Mouse (Mus musculus) megakaryocyte progenitor cell, adult 5-6 weeks (primary cell): ENCODE measurements around the gene Rassf4. TPM values are rescaled to one million over a fixed set of nuclear protein-coding genes. Genes with fewer than 3 reads are reported as not detected.

ENCODE experiments used
- total RNA-seq, 2 experiments: library from RNA; stranded (forward) in 1 of 2; stranded (reverse) in 1 of 2; fragments of 157-497, 149-512 nt in 1 of 2; fragments of 200-1000 nt in 1 of 2; gene quantifications; 2 replicates each; pipeline versions ENCODE4 v1.2.3 to v1.2.4; 2015 to 2017

Gene Rassf4
- total RNA-seq, 2 experiments from 2014 or later, result 40.9 to 44.9 TPM

Other genes starting within 250 kb of the Rassf4 start
- gene Alox5, start 212.8 kb downstream of the Rassf4 start, total RNA-seq (2015), result 8.1 and 9.5 TPM in 2 replicates
- gene Alox5, start 212.8 kb downstream of the Rassf4 start, total RNA-seq (2017), result 5.9 and 12.3 TPM in 2 replicates
- gene Olfr211, start 184.9 kb downstream of the Rassf4 start, total RNA-seq (2015), result not detected in 2 replicates
- gene Olfr211, start 184.9 kb downstream of the Rassf4 start, total RNA-seq (2017), result not detected in 2 replicates
- gene Olfr212, start 167.4 kb downstream of the Rassf4 start, total RNA-seq (2015), result 0.07 and 0.20 TPM in 2 replicates
- gene Olfr212, start 167.4 kb downstream of the Rassf4 start, total RNA-seq (2017), result not detected in 2 replicates
- not detected in 2 replicates for gene Olfr213, start 135.5 kb downstream of the Rassf4 start, total RNA-seq (2015)
- gene Olfr213, start 135.5 kb downstream of the Rassf4 start, total RNA-seq (2017), result not detected in 2 replicates
- gene Gm5580, start 122.8 kb downstream of the Rassf4 start, total RNA-seq (2015), result 0.67 and 0.98 TPM in 2 replicates
- gene Gm5580, start 122.8 kb downstream of the Rassf4 start, total RNA-seq (2017), result 0.29 and 0.30 TPM in 2 replicates
- not detected in 2 replicates for gene Olfr214, start 119.7 kb downstream of the Rassf4 start, total RNA-seq (2015)
- not detected in 2 replicates for gene Olfr214, start 119.7 kb downstream of the Rassf4 start, total RNA-seq (2017)
- gene Olfr215, start 89.8 kb downstream of the Rassf4 start, total RNA-seq (2015), result not detected in 2 replicates
- not detected in 2 replicates for gene Olfr215, start 89.8 kb downstream of the Rassf4 start, total RNA-seq (2017)
- gene Zfp422, start 45.0 kb downstream of the Rassf4 start, total RNA-seq (2015), result 129 and 134 TPM in 2 replicates
- gene Zfp422, start 45.0 kb downstream of the Rassf4 start, total RNA-seq (2017), result 58.4 and 63.3 TPM in 2 replicates
- gene Depp1, start 23.3 kb downstream of the Rassf4 start, total RNA-seq (2015), result 0.44 TPM in 1 of 2 replicates, not detected in the other
- gene Depp1, start 23.3 kb downstream of the Rassf4 start, total RNA-seq (2017), result 0.08 TPM in 1 of 2 replicates, not detected in the other
- 0.12 and 0.17 TPM in 2 replicates for gene Tmem72, start 43.0 kb upstream of the Rassf4 start, total RNA-seq (2015)
- gene Tmem72, start 43.0 kb upstream of the Rassf4 start, total RNA-seq (2017), result under 0.01 and 0.03 TPM in 2 replicates